Mouse (Mus musculus) hematopoietic multipotent progenitor cell, adult 10-12 weeks (in vitro differentiated cells): Measurements from ENCODE around the gene Tmem170. TPM values are rescaled to one million over a fixed set of nuclear protein-coding genes. Genes with fewer than 3 reads are reported as not detected.

Source experiments
- polyA plus RNA-seq: library from polyadenylated mRNA; stranded (reverse); fragments of >175 nt; gene quantifications from 2 replicates; pipeline ENCODE4 v1.2.3, GENCODE M21; 2012; ENCODE audit warnings: low replicate concordance

Gene Tmem170
- 0.89 and 0.90 TPM in 2 replicates for polyA plus RNA-seq

DNA sequence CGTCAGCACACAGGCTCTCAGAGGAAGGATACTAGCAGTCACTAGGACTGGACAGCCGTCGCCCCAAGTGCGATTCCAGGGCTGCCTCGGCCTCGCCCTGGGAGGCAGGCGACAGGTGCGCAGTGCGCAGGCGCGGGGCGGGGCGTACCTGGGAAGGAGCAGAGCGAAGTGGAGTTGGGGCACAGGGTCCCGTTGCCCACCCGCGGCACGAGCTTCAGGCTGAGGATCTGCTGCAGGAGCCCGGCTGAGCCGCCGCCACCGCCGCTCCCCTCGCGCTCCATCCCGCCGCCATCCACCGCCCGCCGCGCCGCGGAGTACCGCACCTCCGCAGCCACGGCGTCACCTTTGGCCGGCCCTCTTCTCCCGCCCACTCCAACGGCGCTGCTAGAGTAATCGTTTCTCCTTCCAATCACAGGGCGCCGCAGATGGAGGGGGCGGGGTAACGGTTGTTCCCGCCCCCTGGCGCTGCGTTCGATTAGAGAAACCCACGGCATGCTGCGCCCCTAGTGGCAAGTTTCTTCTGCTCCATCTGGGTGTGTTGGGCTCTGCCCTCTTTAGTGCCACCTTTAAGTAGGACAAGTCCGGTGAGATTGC lies at the start of gene Tmem170:
Tmem170 (minus strand) TSS at position 396 of the 594 bp plus-strand sequence.

GRCm38 (mm10) chr8:111909621-111910450 lies 33.3 kb upstream of the Tmem170 start, which contains the start of gene Chst5:
Gene Chst5, minus strand, starts transcription at chr8:111910447.

GRCm38 (mm10) chr8:111853861-111854501 lies 22.6 kb downstream of the Tmem170 start, which contains the start of gene Cfdp1:
Gene Cfdp1, minus strand, starts transcription at chr8:111854291.

Other genes starting within 250 kb of the Tmem170 start
- gene Ldhd, start 246.4 kb downstream of the Tmem170 start, polyA plus RNA-seq: 0.63 and 1.2 TPM in 2 replicates
- 8.9 and 9.8 TPM in 2 replicates for gene Zfp1, start 233.3 kb downstream of the Tmem170 start, polyA plus RNA-seq
- gene Ctrb1, start 185.7 kb downstream of the Tmem170 start, polyA plus RNA-seq: 0.65 and 3.8 TPM in 2 replicates
- gene Bcar1, start 132.9 kb downstream of the Tmem170 start, polyA plus RNA-seq: 1.0 and 2.4 TPM in 2 replicates
- gene Cfdp1, start 22.5 kb downstream of the Tmem170 start, polyA plus RNA-seq: 3.0 and 14.7 TPM in 2 replicates
- gene Chst5, start 33.7 kb upstream of the Tmem170 start, polyA plus RNA-seq: not detected in 2 replicates
- 4.4 and 4.7 TPM in 2 replicates for gene Tmem231, start 57.1 kb upstream of the Tmem170 start, polyA plus RNA-seq
- gene Gabarapl2, start 64.0 kb upstream of the Tmem170 start, polyA plus RNA-seq: 3.5 and 7.0 TPM in 2 replicates
- 0.75 and 3.0 TPM in 2 replicates for gene Adat1, start 115.6 kb upstream of the Tmem170 start, polyA plus RNA-seq
- 16.3 and 40.2 TPM in 2 replicates for gene Kars, start 134.6 kb upstream of the Tmem170 start, polyA plus RNA-seq
- gene Terf2ip, start 134.6 kb upstream of the Tmem170 start, polyA plus RNA-seq: 8.3 and 13.2 TPM in 2 replicates
- 0.12 and 0.22 TPM in 2 replicates for gene Gm6793, start 138.3 kb upstream of the Tmem170 start, polyA plus RNA-seq